Comparison of ENCODE assay signal across 8 mouse cellular contexts in genomic region chrX:73637415-73637814, GRCm38 (mm10). TPM values are rescaled to one million over a fixed set of nuclear protein-coding genes. Genes with fewer than 3 reads are reported as not detected.
DNase-seq lines count a peak whose midpoint lies in the region; ATAC-seq and TF ChIP-seq lines count a peak whose summit lies in the region.

No protein-coding gene starts in this region.

- peak overlapping the region; percentile 57 for H3K4me2 ChIP-seq in intestine, postnatal 0 days (replicated peaks; ENCODE audit: low read depth)
- peak overlapping the region; percentile 48 for H3K4me2 ChIP-seq in neural tube, embryonic 14.5 days (ENCODE audit: low read depth, low read length)

- no peak overlapping the region for H3K27ac ChIP-seq in left cerebral cortex, adult 2 months
- no peak overlapping the region; the same call in 1 of the 2 replicates for H3K27ac ChIP-seq in forebrain, embryonic 10.5 days
- H3K27ac ChIP-seq in intestine, postnatal 0 days (ENCODE audit: low read depth, low read length): no peak overlapping the region
- no peak overlapping the region for H3K27ac ChIP-seq in neural tube, embryonic 14.5 days (ENCODE audit: low read depth, low read length)

- DNase-seq in left cerebral cortex, adult 2 months (ENCODE audit: extremely low spot score in 1 of 2, low spot score in 2 of 2): no peak
- DNase-seq in left cerebral cortex, postnatal 4 days: no peak
- no peak for DNase-seq in forebrain, embryonic 10.5 days (ENCODE audit: extremely low spot score, low spot score)
- DNase-seq in layer of hippocampus, postnatal 14 days (ENCODE audit: low spot score in 2 of 2): no peak
- DNase-seq in frontal cortex, postnatal 36 days (ENCODE audit: low spot score in 2 of 2): no peak
- DNase-seq in right cerebral cortex, postnatal 14 days: no peak

- ATAC-seq in intestine, postnatal 0 days: no peak
- ATAC-seq in neural tube, embryonic 14.5 days (ENCODE audit: low read depth): no peak

- peaks cover 25% of the 10 kb centered on the region for H3K4me1 ChIP-seq in forebrain, embryonic 10.5 days
- H3K4me1 ChIP-seq in intestine, postnatal 0 days (replicated peaks; ENCODE audit: control insufficient read depth, insufficient read depth, low read length): no peaks in the 10 kb centered on the region
- H3K4me1 ChIP-seq in neural tube, embryonic 14.5 days (ENCODE audit: control insufficient read depth, insufficient read depth, low read length): no peaks in the 10 kb centered on the region

- 23% methylated on average over 19 of the region's 19 CpGs for WGBS in forebrain, embryonic 10.5 days
- WGBS in intestine, postnatal 0 days: 16% methylated on average over 17 of the region's 19 CpGs
- 12% methylated on average over 18 of the region's 19 CpGs for WGBS in neural tube, embryonic 14.5 days

- intact Hi-C loops in left cerebral cortex, adult 2 months (cut with DNase I): loop anchor here (5.0 kb wide), 1 partner anchor 40 kb away; no protein-coding TSS in a partner anchor
- intact Hi-C loops in left cerebral cortex, postnatal 4 days (cut with DNase I): no loop called here

- H3K9ac ChIP-seq in intestine, postnatal 0 days (ENCODE audit: low read depth, low read length): no peak overlapping the region
- no peak overlapping the region for H3K9ac ChIP-seq in neural tube, embryonic 14.5 days (replicated peaks; ENCODE audit: low read depth, low read length)

- H3K9me3 ChIP-seq in forebrain, embryonic 10.5 days: no peaks in the 10 kb centered on the region
- no peaks in the 10 kb centered on the region for H3K9me3 ChIP-seq in intestine, postnatal 0 days (ENCODE audit: control insufficient read depth)
- H3K9me3 ChIP-seq in neural tube, embryonic 14.5 days (ENCODE audit: control insufficient read depth, low read length): no peaks in the 10 kb centered on the region

- peaks cover 100% of the 10 kb centered on the region for H3K27me3 ChIP-seq in forebrain, embryonic 10.5 days (ENCODE audit: poor library complexity, severe bottlenecking)
- peaks cover 13% of the 10 kb centered on the region for H3K27me3 ChIP-seq in intestine, postnatal 0 days (replicated peaks; ENCODE audit: control insufficient read depth, insufficient read depth, low read length)
- H3K27me3 ChIP-seq in neural tube, embryonic 14.5 days (ENCODE audit: control insufficient read depth, insufficient read depth, low read length): peaks cover 12% of the 10 kb centered on the region

- peak overlapping the region; percentile 33 for H3K4me3 ChIP-seq in left cerebral cortex, adult 2 months
- H3K4me3 ChIP-seq in forebrain, embryonic 10.5 days: peak overlapping the region; percentile 49
- H3K4me3 ChIP-seq in intestine, postnatal 0 days (ENCODE audit: low read depth, low read length): peak overlapping the region; percentile 22; the same call in 1 of the 2 replicates
- H3K4me3 ChIP-seq in neural tube, embryonic 14.5 days (ENCODE audit: low read depth, low read length): peak overlapping the region; percentile 22

- no peaks in the 10 kb centered on the region; the same call in 1 of the 2 replicates for H3K36me3 ChIP-seq in forebrain, embryonic 10.5 days (replicated peaks)
- no peaks in the 10 kb centered on the region for H3K36me3 ChIP-seq in intestine, postnatal 0 days (ENCODE audit: control insufficient read depth, insufficient read depth)
- no peaks in the 10 kb centered on the region for H3K36me3 ChIP-seq in neural tube, embryonic 14.5 days (ENCODE audit: control insufficient read depth, insufficient read depth, low read length)

- TF ChIP-seq CTCF in left cerebral cortex, adult 2 months (IDR thresholded peaks at IDR 0.05): no peak
- TF ChIP-seq CTCF in intestine, postnatal 0 days (IDR thresholded peaks at IDR 0.05; ENCODE audit: low read depth): no peak

RNA-seq across cellular contexts. Expression of gene Dusp9, which starts 1.8 kb away (rescaled TPM):
- total RNA-seq in left cerebral cortex, adult 2 months (2021): under 1 TPM; 0.68 to 0.70 TPM
- total RNA-seq in left cerebral cortex, postnatal 4 days (2021): under 1 TPM; 0.12 to 0.14 TPM
- 38.3 and 40.8 TPM in 2 replicates for polyA plus RNA-seq in forebrain, embryonic 10.5 days (2016; fragmentation: Nextera tagmentation; extraction: Ambion mirVana)
- 2.2 and 2.7 TPM in 2 replicates for polyA plus RNA-seq in intestine, postnatal 0 days (2015; fragmentation: Nextera tagmentation; extraction: Ambion mirVana)
- 0.19 and 0.31 TPM in 2 replicates for polyA plus RNA-seq in neural tube, embryonic 14.5 days (2014; fragmentation: Nextera tagmentation; extraction: Ambion mirVana)
- total RNA-seq in layer of hippocampus, postnatal 14 days (2021): 1 to 10 TPM in 1 of 2 experiments, under 1 TPM in 1; 0.85 to 1.0 TPM

RNA-seq across cellular contexts. Expression of gene Pnck, which starts 22.5 kb away (rescaled TPM):
- 10 to 100 TPM; 93.4 to 98.8 TPM for total RNA-seq in left cerebral cortex, adult 2 months (2021)
- 100 to 1,000 TPM; 105 to 140 TPM for total RNA-seq in left cerebral cortex, postnatal 4 days (2021)
- polyA plus RNA-seq in forebrain, embryonic 10.5 days (2016; fragmentation: Nextera tagmentation; extraction: Ambion mirVana): 6.6 and 8.9 TPM in 2 replicates
- polyA plus RNA-seq in intestine, postnatal 0 days (2015; fragmentation: Nextera tagmentation; extraction: Ambion mirVana): 8.5 and 9.4 TPM in 2 replicates
- 142 and 186 TPM in 2 replicates for polyA plus RNA-seq in neural tube, embryonic 14.5 days (2014; fragmentation: Nextera tagmentation; extraction: Ambion mirVana)
- 100 to 1,000 TPM; 108 to 118 TPM for total RNA-seq in layer of hippocampus, postnatal 14 days (2021)

RNA-seq across cellular contexts. Expression of gene Slc6a8, which starts 35.5 kb away (rescaled TPM):
- 100 to 1,000 TPM in 1 of 2 experiments, 10 to 100 TPM in 1; 98.4 to 119 TPM for total RNA-seq in left cerebral cortex, adult 2 months (2021)
- total RNA-seq in left cerebral cortex, postnatal 4 days (2021): 10 to 100 TPM; 52.2 to 64.8 TPM
- polyA plus RNA-seq in forebrain, embryonic 10.5 days (2016; fragmentation: Nextera tagmentation; extraction: Ambion mirVana): 4.6 and 5.2 TPM in 2 replicates
- 46.8 and 50.9 TPM in 2 replicates for polyA plus RNA-seq in intestine, postnatal 0 days (2015; fragmentation: Nextera tagmentation; extraction: Ambion mirVana)
- polyA plus RNA-seq in neural tube, embryonic 14.5 days (2014; fragmentation: Nextera tagmentation; extraction: Ambion mirVana): 9.7 and 11.6 TPM in 2 replicates
- total RNA-seq in layer of hippocampus, postnatal 14 days (2021): 100 to 1,000 TPM in 1 of 2 experiments, 10 to 100 TPM in 1; 93.6 to 111 TPM
